Mouse (Mus musculus): ENCODE measurements around the gene Zfp568.
A peak's percentile ranks its signal among the peaks of the same experiment; 100 is the strongest.

Gene Zfp568

DNA sequence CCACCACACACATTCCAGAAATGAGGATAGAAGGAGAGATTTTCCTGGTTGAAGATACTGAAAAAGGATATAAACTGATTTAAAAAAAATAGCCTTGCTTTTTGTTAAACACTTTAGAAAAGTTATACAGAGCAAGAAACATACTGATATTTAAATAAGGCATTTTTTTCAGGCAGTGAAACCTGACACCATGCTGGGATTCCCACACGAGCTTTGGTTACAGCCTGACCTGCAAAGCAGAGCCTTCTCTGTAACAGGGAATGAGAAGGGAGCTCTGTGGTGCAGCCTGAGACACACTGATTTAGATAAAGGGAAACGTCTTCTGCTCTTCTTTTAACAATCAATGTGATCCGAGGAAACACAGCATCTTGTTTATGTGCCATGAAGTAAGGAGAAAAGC lies 69.8 kb downstream of the Zfp568 start:
- DNase-seq (ENCODE audit: low spot score) = no peak

GRCm38 (mm10) chr7:30060341-30060740 lies 76.6 kb downstream of the Zfp568 start:
- no peak for DNase-seq (ENCODE audit: low spot score)

GRCm38 (mm10) chr7:30062478-30062877 lies 78.7 kb downstream of the Zfp568 start:
- no peak for DNase-seq (ENCODE audit: low spot score)

GRCm38 (mm10) chr7:30064622-30065021 lies 80.9 kb downstream of the Zfp568 start:
- DNase-seq (ENCODE audit: low spot score) = no peak

DNA sequence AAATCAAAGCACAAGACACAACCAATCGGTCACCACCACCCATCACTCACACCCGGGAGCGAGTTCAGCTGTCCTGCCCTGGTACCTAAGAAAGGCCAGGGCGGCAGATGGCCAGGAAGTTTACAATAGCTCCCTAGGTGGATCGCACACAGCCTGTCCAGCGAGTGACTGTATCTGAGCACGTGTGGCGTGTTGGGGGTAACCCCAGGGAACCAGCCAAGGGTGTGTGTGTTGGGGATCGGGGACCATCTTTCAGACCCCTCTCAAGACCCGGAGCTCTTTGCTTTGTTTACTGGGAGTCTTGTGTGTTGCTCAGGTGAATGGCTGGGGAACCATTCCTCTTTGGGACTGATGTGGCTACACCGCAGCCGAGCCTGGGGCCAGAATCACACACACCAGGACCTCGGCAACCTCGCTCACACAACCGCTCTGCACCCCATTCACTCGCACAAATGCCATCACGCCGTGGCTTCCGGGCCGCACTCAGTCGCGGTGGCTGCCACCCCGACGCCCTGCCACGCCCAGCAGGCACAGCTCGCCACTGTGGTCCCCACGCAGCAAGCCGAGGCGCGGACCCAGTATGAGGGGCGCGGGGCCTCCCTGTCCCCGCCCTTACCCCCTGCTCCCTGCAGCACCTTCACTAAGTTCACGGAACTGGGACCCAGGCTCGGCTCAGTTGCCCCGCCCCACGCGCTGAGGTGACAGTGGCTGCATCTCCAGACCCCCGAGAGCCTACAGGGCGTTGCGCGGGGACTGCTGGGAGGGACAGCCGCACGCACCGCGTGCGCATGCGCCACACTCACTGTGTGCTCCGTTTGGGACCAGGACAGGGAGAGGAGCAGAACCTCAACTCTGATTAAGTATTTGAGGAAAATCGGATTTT lies 88.6 kb downstream of the Zfp568 start, which contains the start of gene Zfp82:
Zfp82 (minus strand) TSS at position 755 of the 883 bp plus-strand sequence.
- DNase-seq (ENCODE audit: low spot score) = peak; percentile 81

Measured in testis, postnatal 10 days (tissue).